8 mouse cellular contexts compared by ENCODE assay signal in the genomic region with DNA sequence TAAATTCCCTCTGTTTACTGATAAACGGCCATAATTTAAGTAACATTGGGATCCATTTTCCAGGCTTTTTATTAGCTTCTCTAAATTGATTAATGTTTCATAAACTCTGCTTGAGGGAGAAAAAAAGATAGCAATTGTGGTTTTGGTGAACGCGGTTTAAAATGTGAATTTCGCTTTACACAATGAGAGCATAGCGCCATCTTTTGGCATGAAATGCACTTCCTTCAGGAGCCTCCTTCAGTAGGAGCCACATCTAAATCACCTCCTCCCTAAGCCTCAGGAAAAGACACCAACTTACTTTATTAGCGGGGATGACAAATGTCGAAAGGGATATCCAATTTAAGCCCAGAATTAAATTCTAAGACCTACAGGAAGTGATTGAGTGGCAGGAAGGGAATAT.
DNase-seq lines count a peak whose midpoint lies in the region; ATAC-seq and TF ChIP-seq lines count a peak whose summit lies in the region.

No protein-coding gene starts in this region.

- H3K9me3 ChIP-seq in hindbrain, embryonic 13.5 days = no peaks in the 10 kb centered on the region
- H3K9me3 ChIP-seq in hindbrain, embryonic 10.5 days = no peaks in the 10 kb centered on the region
- H3K9me3 ChIP-seq in ES-E14 (ENCODE audit: control insufficient read depth, insufficient read depth, low read depth, low read length) = no peaks in the 10 kb centered on the region
- H3K9me3 ChIP-seq in limb, embryonic 14.5 days (ENCODE audit: control insufficient read depth, low read length) = no peaks in the 10 kb centered on the region

- H3K36me3 ChIP-seq in hindbrain, embryonic 13.5 days = no peaks in the 10 kb centered on the region
- no peaks in the 10 kb centered on the region for H3K36me3 ChIP-seq in hindbrain, embryonic 10.5 days
- no peaks in the 10 kb centered on the region for H3K36me3 ChIP-seq in ES-E14 (ENCODE audit: control insufficient read depth, insufficient read depth, low read length, poor library complexity, severe bottlenecking)
- H3K36me3 ChIP-seq in limb, embryonic 14.5 days (ENCODE audit: control insufficient read depth, insufficient read depth, low read length) = no peaks in the 10 kb centered on the region

- ATAC-seq in hindbrain, embryonic 13.5 days (ENCODE audit: low FRiP score) = peak; percentile 39; the same call in 1 of the 2 replicates
- ATAC-seq in limb, embryonic 14.5 days (ENCODE audit: low FRiP score, low read depth) = no peak

- no peak overlapping the region for H3K4me2 ChIP-seq in hindbrain, embryonic 13.5 days
- H3K4me2 ChIP-seq in limb, embryonic 14.5 days (replicated peaks; ENCODE audit: low read depth, low read length, severe bottlenecking) = no peak overlapping the region

- WGBS in hindbrain, embryonic 13.5 days = 27% methylated on average over 7 of the region's 7 CpGs
- WGBS in hindbrain, embryonic 10.5 days = 34% methylated on average over 7 of the region's 7 CpGs
- 15% methylated on average over 7 of the region's 7 CpGs for WGBS in limb, embryonic 14.5 days

- TF ChIP-seq POLR2A in limb, embryonic 14.5 days (IDR thresholded peaks at IDR 0.05; ENCODE audit: borderline replicate concordance, extremely low read depth, insufficient read depth, insufficient read length) = no peak

- H3K27me3 ChIP-seq in hindbrain, embryonic 13.5 days = no peaks in the 10 kb centered on the region
- H3K27me3 ChIP-seq in hindbrain, embryonic 10.5 days (ENCODE audit: insufficient read depth, poor library complexity, severe bottlenecking) = no peaks in the 10 kb centered on the region
- H3K27me3 ChIP-seq in limb, embryonic 14.5 days (ENCODE audit: control insufficient read depth, insufficient read depth, low read length) = no peaks in the 10 kb centered on the region

- no peaks in the 10 kb centered on the region for H3K4me1 ChIP-seq in hindbrain, embryonic 13.5 days (replicated peaks)
- H3K4me1 ChIP-seq in hindbrain, embryonic 10.5 days (replicated peaks) = no peaks in the 10 kb centered on the region
- no peaks in the 10 kb centered on the region for H3K4me1 ChIP-seq in ES-E14 (ENCODE audit: control insufficient read depth in 2 of 2, insufficient read depth in 2 of 2, low read length in 2 of 2, poor library complexity in 1 of 2)
- no peaks in the 10 kb centered on the region for H3K4me1 ChIP-seq in limb, embryonic 14.5 days (ENCODE audit: control insufficient read depth, insufficient read depth, low read length)

- no peak for DNase-seq in hindbrain, embryonic 10.5 days (ENCODE audit: low spot score)
- DNase-seq in ES-E14 (ENCODE audit: low read depth, low spot score) = peak; percentile 11
- DNase-seq in embryo, embryonic 11.5 days (ENCODE audit: low read depth, low spot score) = peak; percentile 29
- DNase-seq in limb, embryonic 14.5 days (ENCODE audit: low spot score) = peak; percentile 53
- no peak for DNase-seq in thymus, postnatal 4 days
- DNase-seq in adrenal gland, adult 2 months = no peak
- no peak for DNase-seq in adrenal gland, postnatal 36 days

- no peak overlapping the region for H3K9ac ChIP-seq in hindbrain, embryonic 13.5 days
- H3K9ac ChIP-seq in ES-E14 (ENCODE audit: insufficient read depth, low read depth, low read length, poor library complexity, severe bottlenecking) = no peak overlapping the region
- no peak overlapping the region for H3K9ac ChIP-seq in limb, embryonic 14.5 days (ENCODE audit: low read depth, low read length, severe bottlenecking)

- in situ Hi-C loops in ES-E14 (cut with MboI; ENCODE audit: low sequenced_read_pairs in 2 of 2, unreplicated experiment in 2 of 2) = no loop called here

- H3K27ac ChIP-seq in hindbrain, embryonic 13.5 days = no peak overlapping the region
- H3K27ac ChIP-seq in hindbrain, embryonic 10.5 days = no peak overlapping the region
- H3K27ac ChIP-seq in ES-E14 (ENCODE audit: insufficient read depth, low read depth, low read length, poor library complexity, severe bottlenecking) = no peak overlapping the region
- H3K27ac ChIP-seq in limb, embryonic 14.5 days (replicated peaks; ENCODE audit: low read depth, low read length) = no peak overlapping the region

- no peak overlapping the region for H3K4me3 ChIP-seq in hindbrain, embryonic 13.5 days
- H3K4me3 ChIP-seq in hindbrain, embryonic 10.5 days = no peak overlapping the region
- H3K4me3 ChIP-seq in ES-E14 (ENCODE audit: insufficient read depth in 1 of 2, low read depth in 1 of 2, low read length in 2 of 2, poor library complexity in 1 of 2, severe bottlenecking in 1 of 2) = no peak overlapping the region
- no peak overlapping the region for H3K4me3 ChIP-seq in limb, embryonic 14.5 days (replicated peaks; ENCODE audit: low read length)

TF ChIP-seq in ES-E14, 5 proteins besides CTCF, POLR2A, EP300 and RAD21:
- no peak for TF ChIP-seq CHD2 (IDR thresholded peaks at IDR 0.05; ENCODE audit: low read depth, low read length)

Comparison
In these comparisons a context has a peak if more than half of its experiments do, and no peak if none do; other contexts are left out.
1. DNase-seq: peak in ES-E14 (single experiment), embryo, embryonic 11.5 days (single experiment) and limb, embryonic 14.5 days (single experiment); none in hindbrain, embryonic 10.5 days (single experiment), thymus, postnatal 4 days (single experiment), adrenal gland, adult 2 months (single experiment) and adrenal gland, postnatal 36 days (0 of 2).